Mouse (Mus musculus): ENCODE measurements around the gene Ppp1r14a.

- TF ChIP-seq CTCF (IDR thresholded peaks at IDR 0.05) (no peak), EP300 (IDR thresholded peaks at IDR 0.05) (0 out of 2 replicates have a peak, but pooled peaks have one; percentile 19)
Observed at GRCm38 (mm10) chr7:29334156-29334555, 45.0 kb downstream of the Ppp1r14a start.

Measured in lung, postnatal 0 days (tissue).